Mouse (Mus musculus): ENCODE results near the gene Sgcd. TPM values are rescaled to one million over a fixed set of nuclear protein-coding genes. Genes with fewer than 3 reads are reported as not detected.

Sgcd gene
- polyA plus RNA-seq, 1 experiment, result 3.4 TPM

GRCm38 (mm10) chr11:47158089-47158488 is 830.7 kb downstream of the Sgcd start:
- no peak for DNase-seq (ENCODE audit: extremely low spot score in 1 of 2, low spot score in 1 of 2)

GRCm38 (mm10) chr11:47156730-47157693 is 831.8 kb downstream of the Sgcd start:
- no peak for DNase-seq (ENCODE audit: extremely low spot score in 1 of 2, low spot score in 1 of 2)

DNA sequence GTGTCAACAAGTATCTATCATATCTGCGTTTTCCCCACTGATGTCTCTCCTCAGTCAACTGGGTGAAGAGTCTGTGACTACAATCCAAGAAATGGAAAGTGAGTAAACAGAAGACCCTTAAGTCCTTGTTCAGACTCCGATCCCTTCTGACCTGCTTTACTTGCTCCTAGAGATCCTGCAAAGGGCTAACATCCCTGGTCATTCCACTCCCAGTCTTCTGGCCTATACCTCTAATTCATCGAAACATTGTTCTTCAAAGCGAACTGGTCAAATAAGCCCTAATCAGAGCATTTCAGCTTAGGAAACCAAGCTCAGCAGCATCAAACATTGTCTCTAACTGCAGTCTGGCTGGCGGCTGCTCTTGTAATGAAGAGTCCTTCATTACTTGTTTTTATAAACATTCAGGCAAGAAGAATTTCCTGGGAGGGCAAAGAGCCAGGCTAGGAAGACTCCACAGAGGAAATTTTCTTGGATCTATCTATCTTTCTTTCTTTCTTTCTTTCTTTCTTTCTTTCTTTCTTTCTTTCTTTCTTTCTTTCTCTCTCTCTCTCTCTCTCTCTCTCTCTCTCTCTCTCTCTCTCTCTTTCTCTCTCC is 833.8 kb downstream of the Sgcd start:
- DNase-seq (ENCODE audit: extremely low spot score in 1 of 2, low spot score in 1 of 2), result no peak

GRCm38 (mm10) chr11:47149607-47150006 is 839.2 kb downstream of the Sgcd start:
- DNase-seq (ENCODE audit: extremely low spot score in 1 of 2, low spot score in 1 of 2), result no peak

DNA sequence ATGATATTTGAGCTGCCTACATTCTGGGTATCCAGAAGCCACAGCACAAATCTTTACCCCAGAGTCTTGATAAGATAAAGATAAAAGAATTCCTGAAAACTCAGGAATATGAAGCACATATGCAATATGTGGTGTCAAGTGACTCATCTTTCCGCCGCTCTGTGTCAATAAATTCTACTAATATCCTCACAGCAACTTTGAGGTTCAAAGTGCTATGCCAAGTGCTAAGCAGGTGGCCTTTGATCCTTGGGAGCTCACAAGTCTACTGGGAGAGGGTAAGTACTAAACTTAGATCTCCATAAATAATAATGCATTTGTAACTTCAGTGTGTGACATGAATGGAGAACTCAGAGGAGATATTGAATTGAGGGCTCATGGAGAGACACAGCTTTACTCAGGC is 848.9 kb downstream of the Sgcd start:
- DNase-seq (ENCODE audit: extremely low spot score in 1 of 2, low spot score in 1 of 2), result no peak

- no peak for DNase-seq (ENCODE audit: extremely low spot score in 1 of 2, low spot score in 1 of 2)
Observed at GRCm38 (mm10) chr11:47139271-47139670, 849.5 kb downstream of the Sgcd start.

DNA sequence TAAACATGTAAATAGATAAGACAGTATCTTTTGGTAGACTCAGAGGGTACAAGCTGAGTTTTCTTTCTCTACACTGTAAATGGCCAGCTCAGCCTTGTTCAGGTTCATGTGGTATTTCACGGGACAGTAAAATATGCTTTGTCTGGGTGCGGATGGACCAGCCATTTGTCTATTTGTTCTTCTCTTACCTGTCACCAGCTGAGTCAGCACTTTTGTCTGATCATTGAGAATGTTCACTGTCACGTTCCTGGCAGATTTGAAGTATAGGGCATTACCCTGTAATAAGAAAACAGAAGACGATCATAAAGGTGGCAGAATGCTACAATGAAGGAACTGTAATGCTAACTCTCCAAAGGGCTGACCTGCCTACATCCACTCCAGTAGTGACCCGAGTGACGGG is 856.4 kb downstream of the Sgcd start:
- DNase-seq (ENCODE audit: extremely low spot score in 1 of 2, low spot score in 1 of 2), result no peak

DNA sequence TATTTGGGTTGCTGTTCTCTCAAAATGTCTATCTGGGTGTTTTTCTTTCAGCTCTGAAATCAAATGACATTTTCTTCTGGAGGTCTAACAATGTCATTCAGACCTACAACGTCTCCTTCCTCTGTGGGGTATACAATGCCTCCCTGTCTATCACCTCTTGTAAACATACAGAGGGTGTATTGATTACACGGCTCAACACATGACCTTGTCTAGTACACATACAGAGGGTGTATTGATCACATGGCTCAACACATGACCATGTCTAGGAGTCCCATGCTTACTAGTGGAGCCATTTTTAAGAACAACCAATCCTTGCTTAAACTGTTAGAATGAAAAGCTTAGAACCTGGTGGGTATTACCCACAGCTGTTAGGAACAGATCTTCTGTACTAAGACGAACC is 858.3 kb downstream of the Sgcd start:
- DNase-seq (ENCODE audit: extremely low spot score in 1 of 2, low spot score in 1 of 2), result no peak

GRCm38 (mm10) chr11:47129992-47130391 is 858.8 kb downstream of the Sgcd start:
- DNase-seq (ENCODE audit: extremely low spot score in 1 of 2, low spot score in 1 of 2), result no peak

DNA sequence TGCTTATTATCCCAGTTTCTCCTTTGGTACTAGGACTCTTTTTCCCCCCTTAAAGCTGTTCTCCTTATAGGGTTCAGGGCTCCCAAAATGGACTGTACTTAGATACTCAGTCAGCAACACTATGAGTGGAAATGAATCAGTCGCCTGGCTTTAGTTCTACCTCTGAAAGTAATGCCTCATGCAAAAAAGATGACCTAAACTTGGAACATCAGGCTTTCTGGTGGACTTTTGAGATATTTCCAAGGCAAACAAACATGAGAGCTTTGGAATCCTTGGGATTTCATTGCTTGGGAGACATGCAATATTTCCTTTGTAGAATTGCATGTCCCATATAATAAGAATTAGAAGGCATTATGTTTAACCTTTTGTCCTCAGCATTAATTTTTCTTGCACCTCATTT is 859.6 kb downstream of the Sgcd start:
- DNase-seq (ENCODE audit: extremely low spot score in 1 of 2, low spot score in 1 of 2), result no peak

- DNase-seq (ENCODE audit: extremely low spot score in 1 of 2, low spot score in 1 of 2), result no peak
Observed at GRCm38 (mm10) chr11:47128331-47128730, 860.4 kb downstream of the Sgcd start.

GRCm38 (mm10) chr11:47120874-47121273 is 867.9 kb downstream of the Sgcd start:
- no peak for DNase-seq (ENCODE audit: extremely low spot score in 1 of 2, low spot score in 1 of 2)

- DNase-seq (ENCODE audit: extremely low spot score in 1 of 2, low spot score in 1 of 2), result no peak
Observed at GRCm38 (mm10) chr11:47117896-47118295, 870.9 kb downstream of the Sgcd start.

- DNase-seq (ENCODE audit: extremely low spot score in 1 of 2, low spot score in 1 of 2), result no peak
Observed at GRCm38 (mm10) chr11:47114366-47114765, 874.4 kb downstream of the Sgcd start.

DNA sequence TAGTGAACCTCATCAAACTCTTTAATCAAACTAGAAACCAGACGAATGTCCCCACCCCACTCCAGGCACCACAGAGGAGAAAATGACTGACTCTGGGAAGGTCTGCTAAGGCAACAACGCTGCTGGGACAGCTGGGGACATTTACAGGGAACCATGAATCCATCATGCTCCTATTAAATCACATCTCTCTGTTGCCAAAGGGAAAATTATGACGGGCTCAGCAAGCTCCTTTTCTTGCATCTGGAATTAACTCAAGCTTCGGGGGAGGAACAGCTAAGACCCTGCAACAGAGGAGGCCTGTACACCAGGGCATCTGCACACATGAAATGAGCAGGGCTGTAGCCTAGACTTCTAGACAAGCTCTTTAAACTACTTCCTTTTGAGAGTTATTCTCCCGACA is 875.7 kb downstream of the Sgcd start:
- no peak for DNase-seq (ENCODE audit: extremely low spot score in 1 of 2, low spot score in 1 of 2)

DNA sequence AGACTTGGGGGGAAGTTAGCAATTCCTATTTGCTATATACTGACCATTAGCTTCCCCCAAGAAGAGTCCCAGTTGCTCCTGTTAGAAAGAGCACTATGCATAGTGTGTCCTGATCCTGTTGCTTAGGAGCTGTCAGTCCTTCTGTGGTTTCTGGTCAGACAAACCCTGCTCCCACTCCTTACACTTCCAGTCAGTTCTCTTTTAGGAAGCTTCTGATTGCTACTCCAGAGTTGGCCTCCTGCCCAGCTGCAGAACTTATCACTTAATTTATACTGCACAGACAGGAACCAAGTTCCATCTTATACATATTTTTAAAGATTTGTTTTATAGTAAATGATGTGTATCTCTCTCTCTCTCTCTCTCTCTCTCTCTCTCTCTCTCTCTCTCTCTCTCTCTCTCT is 878.5 kb downstream of the Sgcd start:
- peak in 1 of 2 experiments; percentile 44 for DNase-seq (ENCODE audit: extremely low spot score in 1 of 2, low spot score in 1 of 2)

GRCm38 (mm10) chr11:47107661-47108060 is 881.1 kb downstream of the Sgcd start:
- no peak for DNase-seq (ENCODE audit: extremely low spot score in 1 of 2, low spot score in 1 of 2)

DNA sequence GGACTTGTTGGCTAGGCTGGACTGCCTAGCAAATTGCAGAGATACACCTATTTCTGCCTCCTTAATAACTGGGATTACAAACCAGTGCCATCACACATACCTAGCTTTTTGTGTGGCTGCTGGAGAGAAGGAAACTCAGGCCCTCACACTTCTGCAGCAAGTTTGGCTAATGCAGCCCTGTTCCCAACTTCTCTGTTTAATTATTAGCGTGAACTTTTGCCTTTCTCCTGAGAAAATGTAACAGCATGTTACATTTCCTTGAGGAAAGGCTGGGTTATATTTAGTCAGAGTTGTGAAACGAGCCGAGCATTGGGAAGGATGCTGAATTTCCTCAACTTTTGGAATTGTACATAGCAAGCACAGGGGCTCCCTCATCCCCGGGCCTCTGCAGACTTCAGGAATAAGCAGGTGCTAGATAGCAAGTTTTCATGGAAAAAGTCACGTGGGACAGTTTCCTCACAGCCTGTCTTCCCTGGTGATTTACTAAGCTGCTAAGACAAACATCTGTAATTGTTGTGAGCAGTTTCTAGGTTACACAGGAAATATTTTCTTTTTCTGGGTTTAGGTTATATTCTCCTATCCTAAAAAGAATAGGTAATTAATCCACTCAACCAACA is 895.4 kb downstream of the Sgcd start:
- DNase-seq (ENCODE audit: extremely low spot score in 1 of 2, low spot score in 1 of 2), result peak in 1 of 2 experiments; percentile 3

- no peak for DNase-seq (ENCODE audit: extremely low spot score in 1 of 2, low spot score in 1 of 2)
Observed at GRCm38 (mm10) chr11:47082517-47082916, 906.3 kb downstream of the Sgcd start.

- no peak for DNase-seq (ENCODE audit: extremely low spot score in 1 of 2, low spot score in 1 of 2)
Observed at GRCm38 (mm10) chr11:47073538-47073937, 915.2 kb downstream of the Sgcd start.

- no peak for DNase-seq (ENCODE audit: extremely low spot score in 1 of 2, low spot score in 1 of 2)
Observed at GRCm38 (mm10) chr11:47071161-47071560, 917.6 kb downstream of the Sgcd start.
